Mouse (Mus musculus) kidney, postnatal 0 days (tissue): Measurements from ENCODE around the gene Aldoc. TPM values are rescaled to one million over a fixed set of nuclear protein-coding genes. Genes with fewer than 3 reads are reported as not detected.

Experiments
- ATAC-seq: fragments of 200-750 bp; cut with Nextera tagmentation; replicated peaks from 2 replicates; pipeline ENCODE4 v1.8.0; 2017; ENCODE audit warnings: low read depth, moderate number of reproducible peaks, moderate TSS enrichment, moderate library complexity; ENCODE audit not compliant: low FRiP score
- DNase-seq: peaks from one replicate; pipeline ENCODE4 v3.0.0-alpha.2; 2016; ENCODE audit warnings: low spot score
- H3K27ac ChIP-seq: fragments of 300-500 bp; sonication (generic); 2 replicates; pipeline ENCODE4 v1.5.1; 2014; ENCODE audit warnings: mild to moderate bottlenecking
- H3K27me3 ChIP-seq: fragments of 300-500 bp; sonication (generic); 2 replicates; pipeline ENCODE4 v1.6.1; 2014; ENCODE audit warnings: low read length, mixed read lengths; ENCODE audit not compliant: insufficient read depth
- H3K36me3 ChIP-seq: fragments of 300-500 bp; sonication (generic); 2 replicates; pipeline ENCODE4 v1.6.1; 2014; ENCODE audit warnings: low read length, mixed read lengths; ENCODE audit not compliant: insufficient read depth
- H3K4me1 ChIP-seq: fragments of 300-500 bp; sonication (generic); replicated peaks from 2 replicates; pipeline ENCODE4 v1.6.1; 2014; ENCODE audit warnings: antibody characterized with exemption, low read length, mixed read lengths; ENCODE audit not compliant: insufficient read depth
- H3K4me2 ChIP-seq: fragments of 300-500 bp; sonication (generic); 2 replicates; pipeline ENCODE4 v1.6.1; 2014; ENCODE audit warnings: mild to moderate bottlenecking, low read length, moderate library complexity, mixed read lengths
- H3K4me3 ChIP-seq: fragments of 300-500 bp; sonication (generic); replicated peaks from 2 replicates; pipeline ENCODE4 v1.5.1; 2014; ENCODE audit warnings: low read depth, low read length
- H3K9ac ChIP-seq: fragments of 300-500 bp; sonication (generic); 2 replicates; pipeline ENCODE4 v1.6.1; 2014; ENCODE audit warnings: low read depth, low read length
- H3K9me3 ChIP-seq: fragments of 300-500 bp; sonication (generic); replicated peaks from 2 replicates; pipeline ENCODE4 v1.6.1; 2016; ENCODE audit warnings: low read length, inconsistent platforms, mixed read lengths
- CTCF ChIP-seq: IDR thresholded peaks from 2 replicates; pipeline ENCODE4 v1.5.1; 2016; ENCODE audit warnings: antibody characterized with exemption, low read depth, mild to moderate bottlenecking, moderate library complexity
- WGBS: fragments of 180-500 bp; shearing (Covaris S2); extraction: QIAGEN DNeasy Blood & Tissue Kit; methylation state at CpG from one replicate; pipeline ENCODE4 v1.1.7; 2014; 5-methylcytosine and 5-hydroxymethylcytosine counted together
- polyA plus RNA-seq: library from polyadenylated mRNA; unstranded; fragments of >200 nt; fragmentation: Nextera tagmentation; extraction: Ambion mirVana; gene quantifications from 2 replicates; pipeline ENCODE4 v1.2.1, GENCODE M21; 2015

The Aldoc gene
- polyA plus RNA-seq, 1 experiment from 2014 or later, result 13.0 TPM

DNA sequence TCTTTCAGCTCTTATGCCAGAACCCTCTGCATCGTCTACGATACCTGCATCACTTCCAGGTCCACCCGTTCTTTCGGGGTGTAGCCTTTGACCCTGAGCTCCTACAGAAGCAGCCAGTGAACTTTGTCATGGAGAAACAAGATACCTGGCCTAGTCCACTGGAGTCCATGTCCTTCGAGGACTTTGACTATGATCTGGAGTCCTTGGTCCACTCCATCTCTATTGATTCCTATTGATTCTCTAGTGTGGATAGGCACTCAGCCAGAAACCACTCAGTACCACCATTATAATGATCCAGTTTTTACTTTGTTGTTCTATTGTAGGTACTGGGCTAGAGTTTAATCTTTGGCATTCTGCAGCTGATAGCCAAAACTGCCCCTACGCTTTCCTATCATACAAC lies 28.2 kb upstream of the Aldoc start:
- no peak overlapping the region for H3K9ac ChIP-seq
- DNase-seq, result no peak
- no peak for TF ChIP-seq CTCF
- no peak overlapping the region for H3K27ac ChIP-seq
- no peak overlapping the region for H3K4me3 ChIP-seq
- WGBS, result 97% methylated on average over 6 of the region's 6 CpGs
- no peaks in the 10 kb centered on the region for H3K4me1 ChIP-seq
- no peak overlapping the region for H3K4me2 ChIP-seq
- ATAC-seq, result no peak
- H3K27me3 ChIP-seq, result no peaks in the 10 kb centered on the region
- H3K9me3 ChIP-seq, result no peaks in the 10 kb centered on the region
- H3K36me3 ChIP-seq, result peaks cover 15% of the 10 kb centered on the region

DNA sequence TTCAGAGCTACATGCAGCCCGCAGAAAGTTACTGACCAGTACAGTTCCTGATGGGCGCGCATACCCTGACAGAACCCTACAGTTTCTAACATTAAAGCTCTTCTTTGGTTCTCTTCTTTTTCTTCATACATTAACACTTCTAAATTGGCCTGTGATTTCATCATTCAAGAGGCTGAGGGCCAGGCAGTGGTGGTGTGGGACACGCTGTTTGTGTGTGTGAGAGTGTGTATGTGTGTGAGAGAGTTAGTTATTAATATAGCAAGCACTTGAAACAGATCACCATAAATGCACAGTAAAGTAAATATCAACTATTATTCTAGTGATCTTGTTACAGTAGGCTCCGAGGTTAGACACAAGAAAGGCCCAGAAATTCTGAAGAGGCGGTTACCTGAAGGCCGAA lies 21.9 kb upstream of the Aldoc start:
- Histone ChIP-seq H3K27me3 (no peaks in the 10 kb centered on the region), H3K9ac (peak overlapping the region; percentile 36; the same call in 1 of the 2 replicates), H3K4me2 (peak overlapping the region; percentile 90), H3K27ac (no peak overlapping the region), H3K4me3 (peak overlapping the region; percentile 75), H3K4me1 (no peaks in the 10 kb centered on the region), H3K9me3 (no peaks in the 10 kb centered on the region), H3K36me3 (no peaks in the 10 kb centered on the region; the same call in 1 of the 2 replicates)
- 0 out of 2 replicates have a peak, but pooled peaks have one; percentile 9 for ATAC-seq
- DNase-seq, result no peak
- no peak for TF ChIP-seq CTCF
- WGBS, result 59% methylated on average over 7 of the region's 7 CpGs

DNA sequence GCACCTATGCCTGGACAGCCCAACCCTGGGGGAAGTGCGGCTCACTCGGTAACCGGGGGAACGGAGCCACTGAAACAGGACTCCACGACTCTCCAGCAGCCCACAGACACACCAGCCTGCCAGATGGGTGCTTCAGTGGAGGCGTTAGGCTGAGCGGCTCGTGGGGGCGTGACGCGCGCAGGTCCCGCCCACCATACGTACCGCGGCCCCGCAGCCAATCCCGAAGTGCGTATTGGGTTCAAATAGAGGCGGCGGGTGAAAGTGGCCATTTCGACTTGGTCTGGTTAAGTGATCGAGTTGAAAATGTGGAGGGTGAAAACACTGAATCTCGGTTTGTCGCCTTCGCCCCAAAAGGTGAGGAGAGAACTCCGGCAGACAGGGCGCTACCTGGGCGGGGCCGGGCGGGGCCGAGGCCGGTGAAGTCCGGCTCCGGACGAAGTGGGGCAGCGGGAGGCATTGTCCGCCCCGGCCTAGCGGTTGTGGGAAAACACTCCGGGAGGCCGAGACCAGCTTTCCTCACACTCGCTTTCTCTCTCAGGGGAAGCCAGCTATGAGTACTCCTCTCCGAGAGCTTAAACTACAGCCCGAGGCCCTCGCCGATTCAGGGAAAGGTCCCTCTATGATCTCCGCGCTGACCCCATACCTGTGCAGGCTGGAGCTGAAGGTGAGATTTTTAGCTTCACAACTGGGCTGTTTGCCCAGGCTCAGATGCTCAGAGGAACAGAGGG lies 21.2 kb upstream of the Aldoc start, which contains the start of gene Spag5:
Spag5 (plus strand) TSS at position 173 of the 728 bp plus-strand sequence.
- Histone ChIP-seq H3K9me3 (no peaks in the 10 kb centered on the region), H3K4me1 (no peaks in the 10 kb centered on the region), H3K36me3 (peaks cover under 1% of the 10 kb centered on the region; the same call in 1 of the 2 replicates), H3K27ac (peak within 1 kb of the TSS; percentile 54; the same call in 1 of the 2 replicates), H3K4me3 (peak within 1 kb of the TSS; percentile 75), H3K9ac (peak within 1 kb of the TSS; percentile 73), H3K27me3 (no peaks in the 10 kb centered on the region), H3K4me2 (peak within 1 kb of the TSS; percentile 90)
- ATAC-seq (peak; percentile 97), DNase-seq (peak; percentile 96)
- WGBS, result under 1% methylated on average over 49 of the region's 49 CpGs
- no peak for TF ChIP-seq CTCF

DNA sequence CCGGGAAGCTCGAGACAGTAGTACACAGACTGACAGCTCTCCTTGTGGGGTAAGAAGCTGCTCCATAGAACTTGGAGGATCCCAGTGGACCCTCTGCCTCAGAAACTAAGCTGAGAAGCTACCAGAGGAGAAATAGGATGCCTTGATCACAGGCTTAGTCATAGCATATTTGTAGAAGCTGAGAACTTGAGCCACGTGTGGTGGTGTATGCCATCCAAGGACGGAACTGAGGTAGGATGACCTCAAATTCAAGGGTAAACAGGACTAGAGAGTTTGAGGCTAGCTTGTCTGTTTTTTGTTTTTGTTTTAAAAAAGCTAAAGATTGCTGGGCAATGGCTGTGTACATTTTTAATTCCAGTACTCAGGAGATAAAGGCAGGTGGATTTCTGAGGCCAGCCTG lies 17.5 kb upstream of the Aldoc start:
- H3K4me3 ChIP-seq, result no peak overlapping the region
- no peak overlapping the region for H3K4me2 ChIP-seq
- H3K36me3 ChIP-seq, result peaks cover 3% of the 10 kb centered on the region; the same call in 1 of the 2 replicates
- no peak overlapping the region for H3K9ac ChIP-seq
- 88% methylated on average over 4 of the region's 4 CpGs for WGBS
- H3K4me1 ChIP-seq, result no peaks in the 10 kb centered on the region
- DNase-seq (no peak), ATAC-seq (no peak)
- H3K27ac ChIP-seq, result no peak overlapping the region
- no peaks in the 10 kb centered on the region for H3K27me3 ChIP-seq
- H3K9me3 ChIP-seq, result no peaks in the 10 kb centered on the region
- no peak for TF ChIP-seq CTCF

DNA sequence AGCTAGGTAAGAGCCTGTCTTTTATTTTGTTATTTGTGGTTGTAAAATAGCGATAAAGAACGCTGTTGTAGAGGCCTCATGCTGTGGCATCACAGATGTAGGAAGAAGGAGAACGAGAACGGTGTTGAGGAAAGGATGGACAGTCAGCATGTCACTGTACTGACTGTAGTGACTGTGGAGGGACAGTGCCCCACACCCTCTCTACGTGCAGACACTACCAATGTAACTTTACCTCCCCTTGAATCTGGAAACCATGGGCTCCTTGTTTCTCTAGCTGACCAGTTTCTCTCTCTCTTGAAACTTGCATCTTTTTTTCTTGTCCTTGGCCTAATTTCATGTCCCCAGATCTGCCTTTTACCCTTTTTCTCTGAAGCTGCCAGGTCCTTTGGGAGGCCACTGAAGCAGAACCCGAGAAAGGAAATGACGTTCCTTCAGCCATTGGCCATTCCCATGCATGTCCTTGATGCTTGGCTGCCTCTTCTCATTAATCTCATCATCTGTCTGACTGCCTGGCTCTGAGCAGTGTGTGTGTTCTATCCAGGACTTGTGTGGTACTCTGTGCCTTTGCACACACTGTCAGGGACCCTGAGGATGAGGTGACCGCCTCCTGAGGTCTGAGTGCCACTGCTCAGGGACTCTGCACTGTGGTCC lies 11.8 kb upstream of the Aldoc start:
- H3K27ac ChIP-seq, result no peak overlapping the region
- peaks cover 18% of the 10 kb centered on the region for H3K36me3 ChIP-seq
- no peak for TF ChIP-seq CTCF
- no peak overlapping the region for H3K4me2 ChIP-seq
- H3K27me3 ChIP-seq, result no peaks in the 10 kb centered on the region
- H3K9ac ChIP-seq, result no peak overlapping the region
- ATAC-seq (peak; percentile 46; the same call in 1 of the 2 replicates), DNase-seq (peak; percentile 19)
- H3K4me3 ChIP-seq, result no peak overlapping the region
- WGBS, result 69% methylated on average over 8 of the region's 8 CpGs
- no peaks in the 10 kb centered on the region for H3K9me3 ChIP-seq
- H3K4me1 ChIP-seq, result no peaks in the 10 kb centered on the region

DNA sequence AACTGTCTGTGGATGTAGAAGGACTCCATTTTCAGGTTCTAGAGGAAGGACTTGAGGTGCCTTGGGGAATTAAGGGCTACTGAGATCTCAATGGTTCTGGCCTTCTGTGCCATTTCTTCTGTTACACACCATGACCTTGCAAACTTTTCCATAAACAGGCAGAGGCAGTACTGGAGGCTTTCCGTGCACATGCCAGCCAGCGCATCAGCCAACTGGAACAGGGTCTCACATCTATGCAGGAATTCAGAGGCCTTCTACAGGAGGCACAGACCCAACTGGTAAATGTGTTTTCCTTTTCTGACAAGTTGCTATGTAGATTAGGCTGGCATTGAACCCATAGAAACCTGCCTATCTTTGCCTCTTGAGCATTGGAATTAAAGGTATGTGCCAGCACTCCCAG lies 9.1 kb upstream of the Aldoc start:
- no peak for TF ChIP-seq CTCF
- DNase-seq, result no peak
- no peak overlapping the region for H3K4me2 ChIP-seq
- H3K9ac ChIP-seq, result no peak overlapping the region
- peaks cover 25% of the 10 kb centered on the region for H3K36me3 ChIP-seq
- no peaks in the 10 kb centered on the region for H3K27me3 ChIP-seq
- H3K27ac ChIP-seq, result no peak overlapping the region
- no peak overlapping the region for H3K4me3 ChIP-seq
- ATAC-seq, result no peak
- WGBS, result 80% methylated on average over 2 of the region's 2 CpGs
- no peaks in the 10 kb centered on the region for H3K4me1 ChIP-seq
- H3K9me3 ChIP-seq, result no peaks in the 10 kb centered on the region
